Mouse (Mus musculus): Measurements from ENCODE around the gene Pde6d.

The Pde6d gene

DNA sequence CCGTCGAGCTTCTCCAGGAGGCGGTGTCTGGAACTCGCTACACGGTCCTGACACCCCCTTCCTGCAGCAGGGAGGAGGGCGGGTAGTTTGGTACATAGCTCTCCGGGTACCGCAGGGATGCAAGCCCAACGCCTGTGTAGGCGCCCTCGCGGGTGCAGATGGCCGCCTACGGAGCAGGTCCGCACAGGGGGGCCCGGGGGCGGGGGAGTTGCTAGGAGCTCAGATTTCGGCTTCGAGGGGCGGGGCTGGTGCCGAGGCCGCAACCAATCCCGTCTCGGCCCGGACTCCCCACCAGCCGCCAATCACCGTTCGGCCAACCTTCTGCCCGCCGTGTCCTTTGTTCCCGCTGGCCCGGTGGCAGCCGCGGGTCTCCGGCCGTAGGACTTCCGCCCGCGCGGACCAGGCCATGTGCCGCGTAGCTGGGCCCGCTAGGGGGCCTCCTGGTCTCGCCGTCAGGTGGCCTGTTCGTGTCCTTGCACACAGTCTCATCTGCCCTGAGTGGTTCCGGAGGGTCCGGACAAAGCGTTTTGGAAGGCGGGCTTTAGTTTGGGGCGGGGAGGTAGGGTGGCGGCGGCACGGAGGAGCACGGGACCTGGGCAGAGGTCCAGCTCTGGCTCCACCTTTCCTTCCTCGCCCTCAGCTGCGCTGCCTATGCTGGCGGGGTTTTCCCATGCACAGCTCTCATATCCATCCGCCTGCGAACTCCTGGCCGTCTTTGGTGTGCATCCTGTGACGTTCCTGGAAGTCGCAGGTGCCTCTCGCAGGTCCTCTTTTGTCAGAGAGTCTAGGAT is 78.3 kb downstream of the Pde6d start:
- DNase-seq (ENCODE audit: low read depth, low spot score): peak; percentile 96

DNA sequence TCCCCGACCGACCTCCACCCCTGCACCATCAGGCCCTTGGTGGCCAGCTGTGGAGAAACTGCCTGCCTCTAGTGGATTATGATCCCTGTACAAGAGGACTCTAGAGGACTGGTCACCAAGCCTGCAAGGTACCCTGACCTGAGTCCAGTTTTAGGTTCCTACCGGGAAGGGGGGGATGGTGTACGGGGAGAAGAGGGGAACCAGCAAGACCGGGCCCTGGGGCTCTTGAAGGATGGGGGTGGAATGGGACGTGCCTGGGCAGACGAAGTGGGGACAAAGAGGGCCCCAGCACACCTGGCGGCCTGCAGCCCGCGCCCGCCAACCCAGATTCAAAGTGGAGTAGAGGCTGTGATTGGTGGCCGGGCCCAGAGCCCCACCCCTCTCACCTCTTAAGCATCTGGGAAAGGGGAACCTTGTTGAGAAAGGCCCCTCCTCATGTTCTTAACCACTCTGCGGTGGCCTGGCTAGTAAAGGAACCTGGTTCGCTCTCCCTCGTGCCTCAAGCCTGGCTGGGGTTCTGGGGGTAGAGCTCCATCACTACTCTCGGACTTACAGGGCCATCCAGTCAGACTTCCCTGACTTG is 79.2 kb downstream of the Pde6d start:
- peak; percentile 88 for DNase-seq (ENCODE audit: low read depth, low spot score)

DNA sequence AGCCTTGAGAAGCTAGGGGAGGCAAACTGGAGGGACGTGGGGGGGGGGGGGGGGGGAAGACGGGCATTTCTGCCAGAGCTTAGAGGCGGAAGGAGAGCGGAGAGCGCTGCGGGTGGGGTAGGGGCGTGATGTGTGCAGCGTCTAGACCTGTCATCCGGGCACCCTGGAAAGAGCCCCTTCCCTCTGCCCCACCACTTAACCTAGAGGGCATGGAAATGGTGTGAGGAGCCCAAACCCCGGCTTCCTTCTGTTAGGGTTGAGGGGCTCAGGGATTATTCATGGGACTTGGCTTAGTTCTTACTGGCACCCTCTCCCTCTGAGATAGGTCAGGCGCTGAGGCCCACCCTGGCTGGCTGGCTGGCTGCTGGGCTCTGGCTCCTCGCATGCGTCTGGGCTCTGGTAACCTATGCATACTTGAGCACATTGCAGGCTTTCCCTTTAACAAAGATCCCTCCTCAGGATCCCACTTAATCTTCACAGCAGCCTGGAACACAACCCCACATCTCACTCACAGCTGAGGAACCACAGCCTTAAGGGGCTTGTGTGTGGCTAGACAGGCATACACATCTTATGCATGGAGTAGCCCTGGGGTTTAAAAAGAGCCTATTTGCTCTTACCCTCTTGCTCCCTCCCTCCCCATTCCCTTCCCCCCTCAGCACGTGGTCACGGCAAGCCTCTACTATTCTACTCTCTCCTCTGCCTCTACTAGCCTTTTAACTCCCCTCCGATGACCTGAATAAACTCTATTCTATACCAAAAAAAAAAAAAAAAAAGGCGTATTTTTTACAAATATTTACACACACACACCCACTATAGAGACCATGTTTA is 80.0 kb downstream of the Pde6d start:
- peak; percentile 65 for DNase-seq (ENCODE audit: low read depth, low spot score)

DNA sequence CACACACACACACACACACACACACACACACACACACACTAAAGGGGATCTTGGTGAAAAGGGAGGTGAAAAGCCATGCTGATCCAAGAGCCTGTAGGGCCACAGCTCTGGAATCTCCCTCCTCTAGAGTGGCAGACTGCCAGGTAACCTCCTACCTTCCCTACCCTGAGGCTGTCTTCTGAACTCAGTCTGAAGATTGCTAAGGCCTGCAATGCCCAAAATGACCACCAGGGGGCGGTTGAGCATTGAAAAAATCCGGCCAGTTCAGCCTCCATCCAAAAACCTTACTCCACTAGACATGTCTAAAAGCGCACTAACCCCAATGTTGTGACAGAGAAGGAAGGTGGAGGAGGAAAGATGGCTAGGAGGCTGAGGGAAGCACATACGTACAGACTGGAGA is 80.9 kb downstream of the Pde6d start:
- peak; percentile 95 for DNase-seq (ENCODE audit: low read depth, low spot score)

DNA sequence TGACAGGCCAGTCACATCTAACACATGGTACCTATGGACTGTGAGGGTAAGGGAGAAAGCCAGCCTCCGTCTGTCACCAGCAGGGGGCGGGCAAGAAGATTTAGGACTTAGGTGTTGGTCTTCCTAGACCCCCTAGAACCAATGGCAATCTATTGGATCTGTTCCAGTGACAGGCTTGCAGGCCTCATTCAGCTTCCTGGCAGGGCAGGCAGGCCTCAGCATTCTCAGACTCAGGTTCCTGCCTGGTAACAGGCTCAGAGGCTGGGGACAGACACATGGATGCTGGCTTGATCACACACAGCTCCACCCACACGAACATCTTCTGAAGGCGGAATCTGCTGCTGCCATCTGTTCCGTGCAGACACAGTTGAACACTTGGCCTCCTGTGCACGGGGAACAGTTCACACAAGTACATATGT is 81.3 kb downstream of the Pde6d start:
- peak; percentile 86 for DNase-seq (ENCODE audit: low read depth, low spot score)

DNA sequence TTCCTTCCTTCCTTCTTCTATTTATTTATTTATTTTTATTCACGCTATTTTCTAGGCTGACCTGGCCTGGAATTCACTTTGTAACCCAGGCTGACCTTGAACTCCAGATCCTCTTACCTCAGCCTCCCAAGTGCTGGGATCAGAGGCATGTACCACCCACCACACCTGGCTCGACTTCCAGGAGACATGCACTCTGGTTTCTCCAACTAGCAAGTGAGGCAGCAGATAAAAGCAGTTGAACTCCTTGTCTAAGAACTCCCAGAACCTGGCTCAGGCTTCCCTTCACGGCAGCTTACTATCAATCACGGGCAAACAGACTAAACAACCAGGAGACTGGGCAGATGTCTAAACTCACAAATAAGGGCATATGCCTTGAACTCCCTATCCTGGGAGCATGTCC is 81.7 kb downstream of the Pde6d start:
- no peak for DNase-seq (ENCODE audit: low read depth, low spot score)

DNA sequence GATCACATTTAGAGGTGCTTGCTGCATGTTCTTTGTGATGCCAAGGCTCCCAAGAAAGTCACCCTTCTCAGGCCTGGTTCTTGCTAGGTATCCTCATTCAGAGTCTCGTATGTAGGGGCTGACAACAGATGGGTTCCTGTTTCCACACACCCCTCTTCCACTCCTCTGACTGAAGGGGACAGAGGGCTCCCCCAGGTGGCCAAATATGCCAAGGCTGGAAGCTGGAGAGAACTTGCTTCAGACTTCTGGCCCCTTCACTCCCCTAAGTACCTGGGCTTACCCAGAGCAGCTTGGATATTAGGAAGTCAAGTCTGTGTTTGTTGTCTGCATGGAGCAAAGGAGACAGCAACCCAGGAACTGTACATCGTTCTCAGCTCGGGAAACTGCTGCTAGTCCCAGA is 82.5 kb downstream of the Pde6d start:
- DNase-seq (ENCODE audit: low read depth, low spot score): no peak

DNA sequence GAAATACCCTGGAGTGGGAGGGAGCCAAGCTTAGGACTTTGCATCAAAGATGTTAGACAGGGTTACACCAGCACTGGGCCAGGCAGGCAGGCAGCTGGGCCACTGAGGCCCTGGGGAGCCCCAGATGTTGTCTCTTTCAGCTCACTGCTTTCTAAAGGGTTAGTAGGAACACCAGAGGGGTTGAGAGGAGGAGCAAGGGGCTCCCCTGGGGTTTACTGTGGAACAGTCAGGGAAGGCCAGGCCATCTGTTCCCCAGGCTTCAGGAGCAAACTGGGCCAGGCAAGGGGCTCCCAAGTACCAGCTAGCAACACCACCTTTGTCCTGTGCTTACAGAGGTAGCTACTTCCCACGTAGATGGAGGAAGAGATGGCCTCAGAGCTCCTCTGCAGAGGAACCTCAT is 83.8 kb downstream of the Pde6d start:
- DNase-seq (ENCODE audit: low read depth, low spot score): no peak

DNA sequence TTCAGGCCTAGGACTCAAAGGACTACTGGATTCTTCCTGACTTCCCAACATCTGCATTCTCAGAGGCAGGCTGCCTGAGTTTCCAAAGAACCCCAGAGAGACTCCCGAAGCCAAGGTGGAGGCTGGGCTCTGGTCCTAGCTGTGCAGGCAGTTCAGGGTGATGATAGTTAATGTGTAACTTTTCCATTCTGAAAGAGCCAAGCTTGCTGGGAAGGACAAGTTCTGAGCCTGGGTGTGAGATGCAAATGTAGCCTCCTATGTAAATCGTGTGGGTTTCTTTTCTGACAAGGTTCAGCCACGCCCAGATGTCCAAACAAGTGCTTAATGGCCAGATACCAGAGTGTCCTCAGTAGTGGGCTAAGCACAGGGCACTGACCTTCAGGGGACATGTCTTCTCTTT is 84.4 kb downstream of the Pde6d start:
- DNase-seq (ENCODE audit: low read depth, low spot score): peak; percentile 69

DNA sequence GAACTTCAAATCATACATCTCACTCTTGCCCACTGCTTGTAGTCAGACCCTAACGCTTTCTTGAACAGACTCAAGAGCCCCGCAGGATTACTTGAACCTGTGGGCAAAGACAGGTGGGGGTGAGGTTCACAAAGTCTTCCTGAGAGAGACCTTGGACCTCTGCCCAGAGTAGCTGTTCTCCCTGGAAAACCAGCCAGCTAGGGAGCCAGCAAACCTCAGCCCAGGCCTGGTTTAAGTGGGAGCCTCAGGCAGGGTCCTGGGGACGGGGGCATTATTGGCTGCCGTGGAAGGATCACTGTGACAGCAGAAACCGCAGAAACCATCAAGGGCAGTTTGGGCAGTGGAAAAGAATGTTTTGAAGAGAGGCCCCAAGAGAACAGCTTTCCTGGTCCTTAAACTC is 85.1 kb downstream of the Pde6d start:
- no peak for DNase-seq (ENCODE audit: low read depth, low spot score)

DNA sequence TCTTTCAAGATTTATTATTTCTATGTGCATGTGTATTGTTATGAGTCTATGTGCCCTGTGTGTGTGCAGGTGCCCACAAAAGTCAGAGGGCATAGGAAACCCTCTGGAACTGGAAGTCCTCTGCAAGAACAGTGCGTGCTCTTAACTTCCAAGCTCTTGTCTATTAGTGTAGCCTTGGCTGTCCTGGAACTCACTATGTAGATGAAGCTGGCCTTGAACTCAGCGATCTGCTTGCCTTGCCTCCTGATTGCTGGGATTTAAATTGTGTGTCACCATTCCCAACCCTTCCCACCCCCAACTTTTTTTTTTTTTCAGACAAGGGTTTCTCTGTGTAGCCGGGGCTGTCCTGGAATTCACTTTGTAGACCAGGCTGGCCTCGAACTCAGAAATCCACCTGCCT is 86.1 kb downstream of the Pde6d start:
- no peak for DNase-seq (ENCODE audit: low read depth, low spot score)

DNA sequence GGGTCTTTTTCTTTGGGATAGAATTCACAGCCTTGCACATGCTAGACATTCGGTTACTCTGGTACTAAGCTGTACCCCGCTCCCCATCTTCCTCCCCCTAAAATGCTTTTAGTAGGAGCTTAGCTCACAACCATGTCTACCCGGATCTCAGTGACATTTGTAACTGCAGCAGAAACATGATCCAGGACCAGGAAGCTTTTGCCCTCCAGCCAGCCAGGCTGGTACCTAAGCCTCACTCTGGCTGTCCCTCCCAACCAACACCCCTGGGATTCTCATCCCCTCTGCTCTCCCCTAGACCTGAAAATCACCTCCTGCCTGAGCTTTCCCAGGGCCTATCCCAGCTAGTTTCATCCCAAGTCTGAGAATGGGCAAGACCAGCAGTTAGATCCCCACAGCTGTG is 88.6 kb downstream of the Pde6d start:
- DNase-seq (ENCODE audit: low read depth, low spot score): no peak

Measured in ZHBTc4 (cell line).